Mouse (Mus musculus) stomach, embryonic 14.5 days (tissue): ENCODE measurements around the gene Bcan. TPM values are rescaled to one million over a fixed set of nuclear protein-coding genes. Genes with fewer than 3 reads are reported as not detected.

Experiments
- ATAC-seq: fragments of 200-750 bp; cut with Nextera tagmentation; 2 replicates; pipeline ENCODE4 v1.8.0; 2017; ENCODE audit warnings: low read depth, moderate TSS enrichment; ENCODE audit not compliant: insufficient number of reproducible peaks, insufficient read depth, low FRiP score
- H3K27ac ChIP-seq: fragments of 300-500 bp; sonication (generic); 2 replicates; pipeline ENCODE4 v1.5.1; 2014; ENCODE audit warnings: mild to moderate bottlenecking, low read length, moderate library complexity, mixed read lengths
- H3K27me3 ChIP-seq: fragments of 300-500 bp; sonication (generic); 2 replicates; pipeline ENCODE4 v1.6.1; 2014; ENCODE audit warnings: low read length, control low read depth, mixed read lengths; ENCODE audit not compliant: control insufficient read depth, insufficient read depth
- H3K36me3 ChIP-seq: fragments of 300-500 bp; sonication (generic); 2 replicates; pipeline ENCODE4 v1.6.1; 2014; ENCODE audit warnings: mild to moderate bottlenecking, control low read depth, low read length, moderate library complexity, mixed read lengths; ENCODE audit not compliant: control insufficient read depth, insufficient read depth
- H3K4me1 ChIP-seq: fragments of 300-500 bp; sonication (generic); 2 replicates; pipeline ENCODE4 v1.6.1; 2014; ENCODE audit warnings: low read length, control low read depth, mixed read lengths; ENCODE audit not compliant: control insufficient read depth, insufficient read depth
- H3K4me2 ChIP-seq: fragments of 300-500 bp; sonication (generic); replicated peaks from 2 replicates; pipeline ENCODE4 v1.6.1; 2014; ENCODE audit warnings: low read depth, low read length, control low read depth
- H3K4me3 ChIP-seq: fragments of 300-500 bp; sonication (generic); 2 replicates; pipeline ENCODE4 v1.5.1; 2014; ENCODE audit warnings: low read depth, low read length, control low read depth
- H3K9ac ChIP-seq: fragments of 300-500 bp; sonication (generic); replicated peaks from 2 replicates; pipeline ENCODE4 v1.6.1; 2014; ENCODE audit warnings: low read depth, mild to moderate bottlenecking, control low read depth, low read length, moderate library complexity, mixed read lengths
- H3K9me3 ChIP-seq: fragments of 300-500 bp; sonication (generic); 2 replicates; pipeline ENCODE4 v1.6.1; 2016; ENCODE audit warnings: low read depth, low read length, control low read depth; ENCODE audit not compliant: control insufficient read depth
- WGBS: fragments of 180-500 bp; shearing (Covaris S2); extraction: QIAGEN DNeasy Blood & Tissue Kit; methylation state at CpG from one replicate; pipeline ENCODE4 v1.1.7; 2014; 5-methylcytosine and 5-hydroxymethylcytosine counted together
- polyA plus RNA-seq: library from polyadenylated mRNA; unstranded; fragments of >200 nt; fragmentation: Nextera tagmentation; extraction: Ambion mirVana; gene quantifications from 2 replicates; pipeline ENCODE4 v1.2.1, GENCODE M21; 2014

The Bcan gene
- polyA plus RNA-seq, 1 experiment from 2014 or later, result 0.27 TPM

- H3K4me3 ChIP-seq, result no peak overlapping the region
- no peak for ATAC-seq
- H3K9me3 ChIP-seq, result no peaks in the 10 kb centered on the region
- no peaks in the 10 kb centered on the region for H3K36me3 ChIP-seq
- H3K4me1 ChIP-seq, result peaks cover 23% of the 10 kb centered on the region
- WGBS, result 17% methylated on average over 1 of the region's 1 CpGs
- no peak overlapping the region for H3K27ac ChIP-seq
- H3K27me3 ChIP-seq, result no peaks in the 10 kb centered on the region
- H3K9ac ChIP-seq, result no peak overlapping the region
- H3K4me2 ChIP-seq, result no peak overlapping the region
Measured at GRCm38 (mm10) chr3:87958056-87958455, 42.0 kb downstream of the Bcan start.

GRCm38 (mm10) chr3:87952440-87952839 lies 47.6 kb downstream of the Bcan start:
- H3K9ac ChIP-seq, result peak overlapping the region; percentile 32; the same call in 1 of the 2 replicates
- H3K4me1 ChIP-seq, result peaks cover 38% of the 10 kb centered on the region
- no peaks in the 10 kb centered on the region for H3K27me3 ChIP-seq
- H3K4me3 ChIP-seq, result peak overlapping the region; percentile 20
- peak overlapping the region; percentile 59 for H3K27ac ChIP-seq
- no peaks in the 10 kb centered on the region for H3K36me3 ChIP-seq
- WGBS, result 10% methylated on average over 5 of the region's 5 CpGs
- no peaks in the 10 kb centered on the region for H3K9me3 ChIP-seq
- ATAC-seq, result peak; percentile 77; the same call in 1 of the 2 replicates
- peak overlapping the region; percentile 46 for H3K4me2 ChIP-seq

- Histone ChIP-seq H3K27ac (peak overlapping the region; percentile 59; the same call in 1 of the 2 replicates), H3K9me3 (no peaks in the 10 kb centered on the region), H3K4me2 (peak overlapping the region; percentile 46), H3K4me3 (peak overlapping the region; percentile 20), H3K36me3 (no peaks in the 10 kb centered on the region), H3K9ac (peak overlapping the region; percentile 32; the same call in 1 of the 2 replicates), H3K27me3 (no peaks in the 10 kb centered on the region), H3K4me1 (peaks cover 43% of the 10 kb centered on the region)
- 20% methylated on average over 12 of the region's 12 CpGs for WGBS
- no peak for ATAC-seq
Measured at GRCm38 (mm10) chr3:87951946-87952345, 48.1 kb downstream of the Bcan start.

DNA sequence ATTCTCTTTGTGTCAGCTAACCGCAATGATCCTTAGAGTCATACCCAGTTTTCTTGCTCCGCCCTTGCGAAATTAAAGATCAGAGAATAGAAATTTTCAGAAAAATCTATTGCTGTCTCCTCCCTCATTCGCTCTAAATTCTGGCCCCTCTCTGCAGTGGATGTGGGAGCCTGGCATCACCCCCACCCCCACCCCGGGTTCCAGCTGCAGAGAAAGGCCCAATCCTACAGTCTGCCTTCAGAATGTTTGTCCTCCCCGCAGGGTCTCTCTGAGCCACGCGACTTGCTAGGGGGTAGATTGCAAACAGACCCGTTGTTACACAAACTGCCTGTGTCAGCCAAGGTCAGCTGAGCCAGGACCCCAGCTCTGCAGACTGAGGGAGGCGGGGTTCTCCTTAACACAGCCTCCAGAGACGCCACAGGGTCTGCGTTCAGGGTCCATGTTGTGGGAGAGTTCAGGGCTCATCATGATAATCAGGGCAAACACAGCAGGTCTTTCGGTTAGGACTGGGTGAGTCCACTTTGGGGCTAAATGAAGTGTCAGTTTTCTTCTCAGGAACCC lies 50.0 kb downstream of the Bcan start:
- Histone ChIP-seq H3K4me3 (peak overlapping the region; percentile 26; the same call in 1 of the 2 replicates), H3K9ac (0 out of 2 replicates have a peak overlapping the region, but pooled peaks have one; percentile 11), H3K4me1 (peaks cover 48% of the 10 kb centered on the region), H3K27me3 (no peaks in the 10 kb centered on the region), H3K27ac (no peak overlapping the region), H3K9me3 (no peaks in the 10 kb centered on the region), H3K4me2 (peak overlapping the region; percentile 68), H3K36me3 (no peaks in the 10 kb centered on the region)
- WGBS, result 16% methylated on average over 13 of the region's 13 CpGs
- ATAC-seq, result no peak

DNA sequence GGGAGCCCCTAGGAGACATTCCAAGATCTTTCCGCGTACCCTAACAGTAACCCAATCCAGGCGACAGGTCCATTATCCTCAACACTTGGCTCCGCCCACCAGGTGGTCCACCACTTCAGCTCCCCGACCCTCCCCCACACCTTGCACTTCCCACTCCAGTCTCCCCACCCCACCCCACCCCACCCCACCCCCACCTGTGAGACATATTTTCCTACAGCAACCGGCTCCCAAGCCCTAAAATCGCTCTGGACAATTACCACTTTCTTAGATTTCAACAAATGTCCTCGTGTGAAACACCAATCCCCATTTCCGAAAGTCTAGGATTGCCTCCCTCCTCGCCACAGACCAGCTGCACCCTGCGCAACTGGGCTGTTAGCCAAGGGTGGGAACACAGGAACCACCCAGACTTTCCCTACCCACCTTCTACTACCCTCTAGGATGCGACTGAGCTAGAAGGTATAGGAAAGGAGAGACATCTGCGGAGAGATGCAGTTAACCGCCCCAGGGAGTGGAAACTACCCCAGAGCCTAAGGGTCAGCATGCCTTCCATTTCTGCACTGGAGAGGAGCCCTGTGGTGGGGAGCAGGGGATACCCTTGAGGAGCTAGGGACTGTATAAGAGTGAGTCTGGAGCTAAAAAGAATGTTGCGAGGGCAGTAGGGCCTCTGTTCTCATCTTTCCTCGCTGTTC lies 50.6 kb downstream of the Bcan start:
- H3K4me2 ChIP-seq, result peak overlapping the region; percentile 68
- 14% methylated on average over 16 of the region's 16 CpGs for WGBS
- H3K4me3 ChIP-seq, result peak overlapping the region; percentile 26
- H3K9ac ChIP-seq, result 0 out of 2 replicates have a peak overlapping the region, but pooled peaks have one; percentile 18
- 0 out of 2 replicates have a peak overlapping the region, but pooled peaks have one; percentile 33 for H3K27ac ChIP-seq
- H3K4me1 ChIP-seq, result peaks cover 51% of the 10 kb centered on the region
- no peaks in the 10 kb centered on the region for H3K9me3 ChIP-seq
- no peaks in the 10 kb centered on the region for H3K27me3 ChIP-seq
- ATAC-seq, result no peak
- no peaks in the 10 kb centered on the region for H3K36me3 ChIP-seq

DNA sequence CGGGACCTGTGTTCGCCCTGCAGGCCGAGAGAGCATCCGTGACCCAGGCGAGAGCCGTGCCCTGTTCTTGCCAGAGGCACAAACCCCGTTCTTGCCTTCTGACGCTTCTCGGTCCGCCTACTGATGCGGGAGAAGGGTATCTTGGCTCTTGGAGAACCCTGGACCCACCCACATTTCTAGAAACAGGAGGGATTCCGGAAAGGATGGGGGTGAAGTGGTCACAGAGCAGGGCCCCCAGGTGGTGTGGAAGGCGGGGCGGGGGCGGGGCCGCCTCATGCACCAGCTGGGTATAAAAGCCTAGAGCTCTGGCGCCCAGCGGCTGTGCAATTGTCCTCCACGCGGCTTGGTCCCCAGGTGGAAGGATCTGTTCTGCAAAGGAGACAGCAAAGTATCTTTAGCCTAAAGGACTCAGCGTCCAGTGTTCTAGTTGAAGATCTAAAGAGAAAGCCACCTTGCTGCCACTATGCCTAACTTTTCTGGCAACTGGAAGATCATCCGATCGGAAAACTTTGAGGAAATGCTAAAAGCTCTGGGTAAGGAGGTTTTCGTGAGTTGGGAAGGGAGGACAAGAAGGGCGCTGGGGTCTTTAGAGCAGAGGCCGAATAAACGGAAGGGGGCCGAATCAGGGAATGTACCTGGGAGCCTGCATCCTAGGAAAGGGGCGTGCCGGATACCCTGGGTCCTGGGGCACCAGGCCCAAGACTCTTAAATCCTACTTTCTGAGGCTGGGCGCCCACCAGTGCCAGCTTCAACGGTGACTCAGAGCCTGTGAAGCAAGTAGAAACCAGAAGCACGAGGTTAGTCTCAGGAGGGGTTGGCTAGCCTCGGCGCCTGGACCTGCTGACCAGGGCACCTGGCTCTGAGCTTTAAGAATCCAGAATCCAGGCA lies 51.4 kb downstream of the Bcan start, which contains the start of gene Crabp2:
Gene Crabp2 (plus strand): TSS at position 289 of the 888 bp plus-strand sequence.
- Histone ChIP-seq H3K27me3 (no peaks in the 10 kb centered on the region), H3K4me3 (peak within 1 kb of the TSS; percentile 26), H3K9ac (peak within 1 kb of the TSS; percentile 18; the same call in 1 of the 2 replicates), H3K4me2 (peak within 1 kb of the TSS; percentile 68), H3K4me1 (peaks cover 51% of the 10 kb centered on the region), H3K36me3 (peaks cover 2% of the 10 kb centered on the region), H3K27ac (0 out of 2 replicates have a peak within 1 kb of the TSS, but pooled peaks have one; percentile 33), H3K9me3 (no peaks in the 10 kb centered on the region)
- no peak; the same call in 1 of the 2 replicates for ATAC-seq
- WGBS, result 3% methylated on average over 35 of the region's 35 CpGs

GRCm38 (mm10) chr3:87947811-87948199 lies 52.2 kb downstream of the Bcan start:
- Histone ChIP-seq H3K36me3 (peaks cover 3% of the 10 kb centered on the region), H3K4me2 (peak overlapping the region; percentile 68), H3K27ac (no peak overlapping the region), H3K4me1 (peaks cover 47% of the 10 kb centered on the region), H3K9ac (no peak overlapping the region; the same call in 1 of the 2 replicates), H3K27me3 (no peaks in the 10 kb centered on the region), H3K9me3 (no peaks in the 10 kb centered on the region), H3K4me3 (peak overlapping the region; percentile 26)
- WGBS, result 2% methylated on average over 17 of the region's 17 CpGs
- ATAC-seq, result no peak
